Mouse (Mus musculus): ENCODE results near the gene Entpd2. TPM values are rescaled to one million over a fixed set of nuclear protein-coding genes. Genes with fewer than 3 reads are reported as not detected.
A peak's percentile ranks its signal among the peaks of the same experiment; 100 is the strongest.

Entpd2 gene
- polyA plus RNA-seq, 1 experiment from 2014 or later = 4.5 TPM

DNA sequence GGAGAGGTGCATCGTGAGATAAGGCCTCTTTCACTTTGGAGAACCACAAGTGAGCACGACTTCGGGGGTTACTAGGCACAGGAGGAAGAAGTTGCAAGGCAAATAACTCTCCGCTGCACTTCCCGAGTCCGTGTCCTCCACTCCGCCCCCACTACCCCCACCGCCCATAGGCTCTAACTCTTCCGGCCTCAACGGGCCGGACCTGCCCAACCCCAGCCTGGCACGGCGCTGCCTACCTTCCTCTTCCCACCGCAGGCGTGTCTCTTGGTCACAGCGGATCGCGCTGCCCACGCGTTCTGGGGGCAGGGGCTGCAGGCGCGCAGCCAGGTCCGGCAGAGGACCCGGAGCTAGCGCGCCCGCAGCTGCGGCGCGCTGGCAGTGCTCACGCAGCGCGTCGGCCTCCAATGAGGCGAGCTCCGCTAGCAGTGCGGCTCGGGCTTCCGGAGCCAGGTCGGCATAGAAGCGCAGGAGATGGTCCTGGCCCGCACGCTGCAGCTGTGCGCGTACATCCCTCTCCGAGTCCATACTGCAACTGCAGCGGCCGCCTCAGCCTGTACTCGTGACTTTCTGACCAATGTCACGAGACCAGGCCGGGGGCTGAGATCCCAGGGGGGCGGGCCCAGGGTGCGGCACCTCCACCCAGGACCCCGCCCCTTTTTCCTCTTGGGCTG lies 30.4 kb upstream of the Entpd2 start, which contains the start of gene Uap1l1:
Uap1l1 (minus strand) TSS at position 592 of the 671 bp plus-strand sequence.
- WGBS = under 1% methylated on average over 54 of the region's 54 CpGs
- H3K4me1 ChIP-seq = peaks cover 38% of the 10 kb centered on the region
- H3K9me3 ChIP-seq (replicated peaks) = no peaks in the 10 kb centered on the region
- peak within 1 kb of the TSS; percentile 52; the same call in 1 of the 2 replicates for H3K27ac ChIP-seq
- peaks cover 22% of the 10 kb centered on the region; the same call in 1 of the 2 replicates for H3K27me3 ChIP-seq
- H3K36me3 ChIP-seq = no peaks in the 10 kb centered on the region
- peak within 1 kb of the TSS; percentile 64 for H3K4me3 ChIP-seq (replicated peaks)
- H3K9ac ChIP-seq = peak within 1 kb of the TSS; percentile 60
- H3K4me2 ChIP-seq = peak within 1 kb of the TSS; percentile 95
- ATAC-seq (replicated peaks; ENCODE audit: low FRiP score) = peak; percentile 84

GRCm38 (mm10) chr2:25369996-25370395 lies 25.7 kb upstream of the Entpd2 start:
- Histone ChIP-seq H3K9me3 (replicated peaks) (no peaks in the 10 kb centered on the region), H3K36me3 (peaks cover 2% of the 10 kb centered on the region; the same call in 1 of the 2 replicates), H3K4me1 (peaks cover 30% of the 10 kb centered on the region), H3K27me3 (peaks cover 14% of the 10 kb centered on the region; the same call in 1 of the 2 replicates), H3K27ac (no peak overlapping the region), H3K4me3 (replicated peaks) (no peak overlapping the region), H3K9ac (no peak overlapping the region), H3K4me2 (no peak overlapping the region)
- no peak for ATAC-seq (replicated peaks; ENCODE audit: low FRiP score)
- 91% methylated on average over 3 of the region's 3 CpGs for WGBS

- peaks cover 8% of the 10 kb centered on the region; the same call in 1 of the 2 replicates for H3K27me3 ChIP-seq
- H3K4me3 ChIP-seq (replicated peaks) = peak within 1 kb of the TSS; percentile 73
- peak; percentile 93 for ATAC-seq (replicated peaks; ENCODE audit: low FRiP score)
- WGBS = 1% methylated on average over 65 of the region's 65 CpGs
- H3K9ac ChIP-seq = peak within 1 kb of the TSS; percentile 65
- H3K9me3 ChIP-seq (replicated peaks) = no peaks in the 10 kb centered on the region
- peaks cover 27% of the 10 kb centered on the region for H3K4me1 ChIP-seq
- peaks cover 21% of the 10 kb centered on the region for H3K36me3 ChIP-seq
- peak within 1 kb of the TSS; percentile 89 for H3K27ac ChIP-seq
- peak within 1 kb of the TSS; percentile 97 for H3K4me2 ChIP-seq
Measured at GRCm38 (mm10) chr2:25371764-25372643, 23.7 kb upstream of the Entpd2 start, which contains the start of gene Sapcd2. TSS of gene Sapcd2 (plus strand) at chr2:25372321.

GRCm38 (mm10) chr2:25372644-25373391 lies 22.9 kb upstream of the Entpd2 start:
- Histone ChIP-seq H3K4me1 (peaks cover 27% of the 10 kb centered on the region), H3K36me3 (peaks cover 29% of the 10 kb centered on the region), H3K4me2 (peak overlapping the region; percentile 97), H3K27ac (0 out of 2 replicates have a peak overlapping the region, but pooled peaks have one; percentile 62), H3K4me3 (replicated peaks) (peak overlapping the region; percentile 73), H3K9me3 (replicated peaks) (no peaks in the 10 kb centered on the region), H3K9ac (peak overlapping the region; percentile 65), H3K27me3 (peaks cover 8% of the 10 kb centered on the region; the same call in 1 of the 2 replicates)
- peak; percentile 10; the same call in 1 of the 2 replicates for ATAC-seq (replicated peaks; ENCODE audit: low FRiP score)
- WGBS = 2% methylated on average over 42 of the region's 42 CpGs

DNA sequence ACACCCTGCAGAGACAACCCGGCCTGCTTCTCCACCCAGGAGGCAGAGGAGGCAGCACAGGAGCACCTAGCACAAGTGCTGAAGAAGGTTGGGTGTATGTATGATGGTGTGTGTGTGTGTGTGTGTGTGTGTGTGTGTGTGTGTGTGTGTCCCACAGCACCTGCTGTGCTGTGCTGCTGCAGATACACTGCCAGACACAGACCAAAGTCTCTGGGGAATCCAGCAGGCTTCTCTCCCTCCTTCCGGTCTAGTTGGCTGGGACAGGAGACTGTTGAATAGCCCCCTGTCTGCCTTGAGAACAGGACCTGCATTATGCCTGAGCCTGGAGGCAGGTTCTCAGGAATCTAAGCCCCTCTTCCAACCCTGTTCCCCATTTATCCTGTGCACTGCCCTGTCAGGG lies 22.2 kb upstream of the Entpd2 start:
- H3K9ac ChIP-seq = peak overlapping the region; percentile 65; the same call in 1 of the 2 replicates
- peak overlapping the region; percentile 73 for H3K4me3 ChIP-seq (replicated peaks)
- peak overlapping the region; percentile 97 for H3K4me2 ChIP-seq
- H3K36me3 ChIP-seq = peaks cover 35% of the 10 kb centered on the region
- ATAC-seq (replicated peaks; ENCODE audit: low FRiP score) = no peak
- peaks cover 4% of the 10 kb centered on the region; the same call in 1 of the 2 replicates for H3K27me3 ChIP-seq
- H3K27ac ChIP-seq = no peak overlapping the region
- WGBS = 26% methylated on average over 1 of the region's 2 CpGs
- H3K9me3 ChIP-seq (replicated peaks) = no peaks in the 10 kb centered on the region
- peaks cover 27% of the 10 kb centered on the region for H3K4me1 ChIP-seq

GRCm38 (mm10) chr2:25376589-25376988 lies 19.1 kb upstream of the Entpd2 start:
- H3K27ac ChIP-seq = no peak overlapping the region
- H3K4me3 ChIP-seq (replicated peaks) = no peak overlapping the region
- peaks cover 40% of the 10 kb centered on the region for H3K36me3 ChIP-seq
- no peak overlapping the region for H3K4me2 ChIP-seq
- 66% methylated on average over 4 of the region's 4 CpGs for WGBS
- peaks cover 26% of the 10 kb centered on the region for H3K4me1 ChIP-seq
- no peak for ATAC-seq (replicated peaks; ENCODE audit: low FRiP score)
- H3K9me3 ChIP-seq (replicated peaks) = no peaks in the 10 kb centered on the region
- no peaks in the 10 kb centered on the region for H3K27me3 ChIP-seq
- no peak overlapping the region for H3K9ac ChIP-seq

GRCm38 (mm10) chr2:25384492-25384891 lies 11.2 kb upstream of the Entpd2 start:
- no peak for ATAC-seq (replicated peaks; ENCODE audit: low FRiP score)
- H3K4me1 ChIP-seq = no peaks in the 10 kb centered on the region
- no peaks in the 10 kb centered on the region for H3K36me3 ChIP-seq

GRCm38 (mm10) chr2:25391266-25391665 lies 4.4 kb upstream of the Entpd2 start:
- peaks cover 22% of the 10 kb centered on the region for H3K27me3 ChIP-seq

More at GRCm38 (mm10) chr2:25384492-25384891, 11.2 kb upstream of the Entpd2 start:
- no peaks in the 10 kb centered on the region for H3K9me3 ChIP-seq (replicated peaks)
- no peak overlapping the region for H3K4me2 ChIP-seq
- no peaks in the 10 kb centered on the region for H3K27me3 ChIP-seq
- H3K9ac ChIP-seq = no peak overlapping the region
- H3K4me3 ChIP-seq (replicated peaks) = no peak overlapping the region
- WGBS = 79% methylated on average over 5 of the region's 5 CpGs
- no peak overlapping the region for H3K27ac ChIP-seq

GRCm38 (mm10) chr2:25394281-25395221 lies 1.1 kb upstream of the Entpd2 start:
- WGBS = 37% methylated on average over 3 of the region's 3 CpGs
- Histone ChIP-seq H3K27ac (peak overlapping the region; percentile 27; the same call in 1 of the 2 replicates), H3K27me3 (peaks cover 55% of the 10 kb centered on the region), H3K4me2 (no peak overlapping the region), H3K4me3 (replicated peaks) (no peak overlapping the region), H3K4me1 (peaks cover 33% of the 10 kb centered on the region), H3K36me3 (no peaks in the 10 kb centered on the region), H3K9me3 (replicated peaks) (no peaks in the 10 kb centered on the region), H3K9ac (no peak overlapping the region)
- peak; percentile 44; the same call in 1 of the 2 replicates for ATAC-seq (replicated peaks; ENCODE audit: low FRiP score)

More at GRCm38 (mm10) chr2:25391266-25391665, 4.4 kb upstream of the Entpd2 start:
- ATAC-seq (replicated peaks; ENCODE audit: low FRiP score) = no peak
- H3K4me2 ChIP-seq = no peak overlapping the region
- H3K4me3 ChIP-seq (replicated peaks) = no peak overlapping the region
- no peaks in the 10 kb centered on the region for H3K9me3 ChIP-seq (replicated peaks)
- H3K9ac ChIP-seq = no peak overlapping the region
- 80% methylated on average over 5 of the region's 5 CpGs for WGBS
- no peak overlapping the region for H3K27ac ChIP-seq
- H3K4me1 ChIP-seq = peaks cover 24% of the 10 kb centered on the region
- H3K36me3 ChIP-seq = no peaks in the 10 kb centered on the region

- peak overlapping the region; percentile 90 for H3K4me2 ChIP-seq
- no peaks in the 10 kb centered on the region for H3K9me3 ChIP-seq (replicated peaks)
- peak overlapping the region; percentile 50 for H3K4me3 ChIP-seq (replicated peaks)
- peaks cover 75% of the 10 kb centered on the region for H3K27me3 ChIP-seq
- H3K27ac ChIP-seq = no peak overlapping the region
- H3K36me3 ChIP-seq = no peaks in the 10 kb centered on the region
- no peak overlapping the region for H3K9ac ChIP-seq
- no peak for ATAC-seq (replicated peaks; ENCODE audit: low FRiP score)
- peaks cover 37% of the 10 kb centered on the region for H3K4me1 ChIP-seq
- WGBS = 36% methylated on average over 3 of the region's 3 CpGs
Measured at GRCm38 (mm10) chr2:25396597-25396983, 916 bp downstream of the Entpd2 start.

Data from kidney, embryonic 15.5 days (tissue).